Mouse (Mus musculus): ENCODE measurements around the gene Egfl7. TPM values are rescaled to one million over a fixed set of nuclear protein-coding genes. Genes with fewer than 3 reads are reported as not detected.

The Egfl7 gene
- total RNA-seq, 4 experiments from 2014 or later, result 105 to 245 (median 172) TPM

- DNase-seq, result no peak
These were observed 61.3 kb downstream of the Egfl7 start for GRCm38 (mm10) chr2:26641006-26641647.

Small RNA genes lying within 50 kb of the gene (microRNA-seq; reads per million reads assigned to microRNA genes)
- 0.70 to 1.7 reads per million in 2 experiments for gene Mir126a
- 0 reads per million in 2 experiments for gene Mir126b

Other genes with a start within 250 kb of the Egfl7 start
- gene Dnlz, start 227.9 kb upstream of the Egfl7 start, total RNA-seq (2022), result 10 to 100 TPM; 21.0 to 23.8 (median 21.9) TPM
- 1 to 10 TPM; 1.1 to 3.4 (median 2.2) TPM for gene Card9, start 219.1 kb upstream of the Egfl7 start, total RNA-seq (2022)
- gene Snapc4, start 199.4 kb upstream of the Egfl7 start, total RNA-seq (2022), result 10 to 100 TPM; 24.7 to 68.1 (median 42.8) TPM
- 100 to 1,000 TPM in 3 of 4 experiments, 10 to 100 TPM in 1; 97.8 to 120 (median 110) TPM for gene Entr1, start 190.7 kb upstream of the Egfl7 start, total RNA-seq (2022)
- gene Pmpca, start 190.7 kb upstream of the Egfl7 start, total RNA-seq (2022), result 100 to 1,000 TPM; 138 to 155 (median 142) TPM
- 10 to 100 TPM; 20.8 to 35.3 (median 24.1) TPM for gene Inpp5e, start 170.8 kb upstream of the Egfl7 start, total RNA-seq (2022)
- gene Sec16a, start 134.8 kb upstream of the Egfl7 start, total RNA-seq (2022), result 10 to 100 TPM; 62.3 to 73.6 (median 67.1) TPM
- gene Notch1, start 63.4 kb upstream of the Egfl7 start, total RNA-seq (2022), result 10 to 100 TPM; 23.7 to 32.6 (median 28.4) TPM
- not detected for gene Gm20532, start 6.6 kb downstream of the Egfl7 start, total RNA-seq (2022)
- 100 to 1,000 TPM in 3 of 4 experiments, 10 to 100 TPM in 1; 86.0 to 354 (median 247) TPM for gene Agpat2, start 24.4 kb downstream of the Egfl7 start, total RNA-seq (2022)
- gene Fam69b, start 48.4 kb downstream of the Egfl7 start, total RNA-seq (2022), result 10 to 100 TPM in 2 of 4 experiments, 1 to 10 TPM in 2; 9.1 to 11.9 (median 10.4) TPM
- gene Lcn4, start 91.3 kb downstream of the Egfl7 start, total RNA-seq (2022), result not detected

Data from adrenal gland, adult 8-10 months (tissue).